Mouse (Mus musculus): ENCODE data around the gene Cpa3.

DNA sequence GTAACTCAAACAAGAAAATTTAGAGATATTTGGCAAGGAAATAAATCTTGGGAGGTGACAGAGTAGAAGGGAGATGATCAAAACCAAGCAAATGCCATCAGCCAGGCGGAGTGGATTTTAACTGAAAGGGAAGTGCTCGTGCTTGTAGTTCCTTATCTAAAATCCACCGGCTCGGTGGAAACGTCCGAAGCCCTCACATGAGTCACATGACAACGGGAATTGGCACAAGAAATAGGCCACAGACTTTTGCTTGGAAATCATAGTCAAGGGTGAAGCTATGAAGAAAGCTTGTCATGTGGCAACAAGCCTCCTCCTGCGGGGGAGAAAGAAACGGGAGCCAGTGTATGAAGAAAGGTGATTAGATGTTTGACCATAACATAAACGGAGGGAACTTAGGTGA, 44.1 kb downstream of the Cpa3 start:
- TF ChIP-seq CTCF (IDR thresholded peaks at IDR 0.05; ENCODE audit: low read depth) (no peak), EP300 (IDR thresholded peaks at IDR 0.05; ENCODE audit: low read depth) (no peak)
